Mouse (Mus musculus) MEL (cell line): ENCODE data around the gene Olfr734.

Experiments used
- CTCF ChIP-seq, 3 experiments: IDR thresholded peaks in 2 of 3; conservative IDR thresholded peaks in 1 of 3; 2 replicates each; pipeline ENCODE4 v1.5.1; 2011 to 2012; ENCODE audit warnings: low read length in 3 of 3, low read depth in 2 of 3, mild to moderate bottlenecking in 2 of 3, improper control_type of control experiment in 1 of 3, inconsistent platforms in 1 of 3, mixed read lengths in 1 of 3, moderate library complexity in 1 of 3; ENCODE audit not compliant: control insufficient read depth in 1 of 3, insufficient read depth in 1 of 3, poor library complexity in 1 of 3, severe bottlenecking in 1 of 3
- EP300 ChIP-seq, 2 experiments: IDR thresholded peaks; 2 replicates each; pipeline ENCODE4 v1.6.1; 2011; ENCODE audit warnings: improper control_type of control experiment in 2 of 2, low read length in 2 of 2, low read depth in 1 of 2, mild to moderate bottlenecking in 1 of 2
- ETS1 ChIP-seq: IDR thresholded peaks from 2 replicates; pipeline ENCODE4 v1.6.1; 2012; ENCODE audit warnings: low read depth, mild to moderate bottlenecking, inconsistent platforms, low read length, improper control_type of control experiment, moderate library complexity
- GATA1 ChIP-seq: IDR thresholded peaks from 2 replicates; pipeline ENCODE4 v1.6.1; 2011; ENCODE audit warnings: low read depth, low read length, improper control_type of control experiment
- HCFC1 ChIP-seq: IDR thresholded peaks from 2 replicates; pipeline ENCODE4 v1.6.1; 2012; ENCODE audit warnings: low read depth, mild to moderate bottlenecking, inconsistent platforms, low read length, improper control_type of control experiment, moderate library complexity
- KAT2A ChIP-seq: conservative IDR thresholded peaks from 2 replicates; pipeline ENCODE4 v1.6.1; 2012; ENCODE audit warnings: low read depth, low read length, improper control_type of control experiment, inconsistent platforms
- NELFE ChIP-seq: IDR thresholded peaks from 2 replicates; pipeline ENCODE4 v1.6.1; 2011; ENCODE audit warnings: low read depth, low read length, improper control_type of control experiment
- POLR2A ChIP-seq, 2 experiments: IDR thresholded peaks; 2 replicates each; pipeline ENCODE4 v1.6.1; 2011 to 2012; ENCODE audit warnings: low read length in 2 of 2, mild to moderate bottlenecking in 2 of 2, control low read depth in 1 of 2, improper control_type of control experiment in 1 of 2, low read depth in 1 of 2, moderate library complexity in 1 of 2; ENCODE audit not compliant: control insufficient read depth in 1 of 2, insufficient read depth in 1 of 2, poor library complexity in 1 of 2
- POLR2AphosphoS2 ChIP-seq: IDR thresholded peaks from 2 replicates; pipeline ENCODE4 v1.6.1; 2011; ENCODE audit warnings: low read length, improper control_type of control experiment
- TBP ChIP-seq: IDR thresholded peaks from 2 replicates; pipeline ENCODE4 v1.8.0; 2011; ENCODE audit warnings: low read depth, low read length, improper control_type of control experiment
- USF1 ChIP-seq: IDR thresholded peaks from 2 replicates; pipeline ENCODE4 v1.6.1; 2014; ENCODE audit warnings: low read depth, mild to moderate bottlenecking, inconsistent platforms, low read length, improper control_type of control experiment, moderate library complexity

DNA sequence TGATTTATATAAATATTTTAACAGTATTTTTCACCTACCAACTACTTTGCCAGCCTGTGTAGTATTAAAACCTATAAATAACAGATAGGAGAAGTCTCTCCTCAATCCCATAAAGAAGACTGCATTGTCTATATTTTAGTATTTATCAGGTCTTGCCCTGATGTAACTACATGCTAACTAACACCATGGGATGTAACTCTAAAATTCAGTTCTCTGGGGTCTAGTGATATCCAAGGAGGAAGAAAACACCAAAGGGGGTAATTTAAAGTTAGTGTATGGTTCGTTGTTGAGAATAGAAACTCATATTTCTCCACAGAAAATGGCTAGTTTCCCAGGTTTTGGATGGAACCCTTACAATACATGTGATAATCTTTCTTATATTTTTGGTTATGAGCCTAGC is at the start of gene Olfr734:
- TF ChIP-seq POLR2AphosphoS2, result no peak
- no peak for TF ChIP-seq NELFE
- TF ChIP-seq GATA1, result no peak
- TF ChIP-seq HCFC1, result no peak
- no peak for TF ChIP-seq CTCF (IDR thresholded peaks at IDR 0.05 in 2 of 3, conservative IDR thresholded peaks at IDR 0.05 in 1 of 3; ENCODE audit: control insufficient read depth in 1 of 3, insufficient read depth in 1 of 3, low read depth in 2 of 3, low read length in 3 of 3, poor library complexity in 1 of 3, severe bottlenecking in 1 of 3)
- TF ChIP-seq EP300 (IDR thresholded peaks at IDR 0.05; ENCODE audit: low read depth in 1 of 2, low read length in 2 of 2), result no peak
- no peak for TF ChIP-seq KAT2A
- no peak for TF ChIP-seq TBP
- TF ChIP-seq USF1, result no peak
- no peak for TF ChIP-seq POLR2A (IDR thresholded peaks at IDR 0.05; ENCODE audit: control insufficient read depth in 1 of 2, insufficient read depth in 1 of 2, low read depth in 1 of 2, low read length in 2 of 2, poor library complexity in 1 of 2)
- TF ChIP-seq ETS1, result no peak
